Mouse (Mus musculus): ENCODE measurements around the gene Nfia.

DNA sequence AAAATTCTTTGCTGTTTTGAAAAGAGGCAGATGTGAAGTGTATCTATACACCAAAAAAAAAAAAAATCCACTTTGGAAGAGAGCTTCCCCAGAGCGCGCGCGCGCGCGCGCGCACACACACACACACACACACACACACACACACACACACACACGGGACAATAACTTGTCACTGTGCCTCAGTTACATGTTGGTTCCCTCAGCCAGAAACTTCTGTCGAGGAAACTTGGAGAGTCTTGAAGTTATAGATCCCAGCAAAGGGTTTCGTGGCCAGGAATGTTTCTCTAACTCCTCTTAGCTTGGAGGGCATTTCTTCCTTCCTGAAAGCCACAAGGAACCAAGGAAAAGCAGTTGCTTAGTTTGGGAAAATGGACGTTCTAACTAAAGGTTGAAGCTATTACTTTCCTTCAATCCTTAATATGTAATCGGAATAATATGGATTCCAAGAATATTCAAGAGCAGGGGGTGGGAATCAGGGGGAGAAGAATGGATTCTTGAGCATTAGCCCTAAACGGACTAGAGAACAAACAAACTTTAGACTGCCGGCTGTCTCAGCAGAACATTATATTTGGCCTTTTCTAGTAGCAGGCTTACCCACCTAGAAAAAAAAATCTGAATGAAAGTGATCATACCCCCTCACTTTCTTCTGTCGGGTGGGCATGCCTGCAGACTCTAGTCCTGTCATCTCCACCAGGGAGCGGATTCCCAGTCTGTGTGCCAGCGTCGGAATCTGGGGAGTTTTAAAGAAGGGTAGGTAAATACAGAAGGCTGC is 3.1 kb downstream of the Nfia start:
- TF ChIP-seq TAL1 (conservative IDR thresholded peaks at IDR 0.05; ENCODE audit: low read depth, low read length) (no peak), GATA1 (IDR thresholded peaks at IDR 0.05; ENCODE audit: borderline replicate concordance, low read length) (no peak)

All from G1E (cell line).